Mouse (Mus musculus): ENCODE data around the gene Papss1.

Papss1 gene

GRCm38 (mm10) chr3:131581096-131581495 is 16.5 kb downstream of the Papss1 start:
- DNase-seq (ENCODE audit: extremely low spot score): no peak

- no peak for DNase-seq (ENCODE audit: extremely low spot score)
These were observed 22.2 kb downstream of the Papss1 start for GRCm38 (mm10) chr3:131586818-131587217.

- no peak for DNase-seq (ENCODE audit: extremely low spot score)
These were observed 23.4 kb downstream of the Papss1 start for GRCm38 (mm10) chr3:131587959-131588358.

- DNase-seq (ENCODE audit: extremely low spot score): no peak
These were observed 28.7 kb downstream of the Papss1 start for GRCm38 (mm10) chr3:131593143-131593798.

GRCm38 (mm10) chr3:131594361-131594760 is 29.8 kb downstream of the Papss1 start:
- DNase-seq (ENCODE audit: extremely low spot score): no peak

GRCm38 (mm10) chr3:131595546-131596245 is 31.1 kb downstream of the Papss1 start:
- DNase-seq (ENCODE audit: extremely low spot score): no peak

- no peak for DNase-seq (ENCODE audit: extremely low spot score)
These were observed 36.2 kb downstream of the Papss1 start for GRCm38 (mm10) chr3:131600726-131601125.

GRCm38 (mm10) chr3:131601366-131601765 is 36.8 kb downstream of the Papss1 start:
- DNase-seq (ENCODE audit: extremely low spot score): no peak

GRCm38 (mm10) chr3:131602995-131603414 is 38.4 kb downstream of the Papss1 start:
- no peak for DNase-seq (ENCODE audit: extremely low spot score)

GRCm38 (mm10) chr3:131608112-131608511 is 43.5 kb downstream of the Papss1 start:
- no peak for DNase-seq (ENCODE audit: extremely low spot score)

GRCm38 (mm10) chr3:131609651-131610050 is 45.1 kb downstream of the Papss1 start:
- no peak for DNase-seq (ENCODE audit: extremely low spot score)

GRCm38 (mm10) chr3:131610595-131610994 is 46.0 kb downstream of the Papss1 start:
- no peak for DNase-seq (ENCODE audit: extremely low spot score)

- DNase-seq (ENCODE audit: extremely low spot score): no peak
These were observed 48.3 kb downstream of the Papss1 start for GRCm38 (mm10) chr3:131612847-131613246.

GRCm38 (mm10) chr3:131614056-131614455 is 49.5 kb downstream of the Papss1 start:
- no peak for DNase-seq (ENCODE audit: extremely low spot score)

GRCm38 (mm10) chr3:131618580-131619338 is 54.2 kb downstream of the Papss1 start:
- DNase-seq (ENCODE audit: extremely low spot score): no peak

GRCm38 (mm10) chr3:131623208-131623607 is 58.6 kb downstream of the Papss1 start:
- DNase-seq (ENCODE audit: extremely low spot score): no peak

- no peak for DNase-seq (ENCODE audit: extremely low spot score)
These were observed 59.5 kb downstream of the Papss1 start for GRCm38 (mm10) chr3:131624063-131624462.

GRCm38 (mm10) chr3:131627476-131627875 is 62.9 kb downstream of the Papss1 start:
- no peak for DNase-seq (ENCODE audit: extremely low spot score)

- no peak for DNase-seq (ENCODE audit: extremely low spot score)
These were observed 63.7 kb downstream of the Papss1 start for GRCm38 (mm10) chr3:131628265-131628664.

GRCm38 (mm10) chr3:131628931-131629330 is 64.4 kb downstream of the Papss1 start:
- no peak for DNase-seq (ENCODE audit: extremely low spot score)

- DNase-seq (ENCODE audit: extremely low spot score): no peak
These were observed 66.1 kb downstream of the Papss1 start for GRCm38 (mm10) chr3:131630407-131631317.
